Mouse (Mus musculus) megakaryocyte, adult 5-6 weeks (primary cell): ENCODE results near the gene Sorcs2. TPM values are rescaled to one million over a fixed set of nuclear protein-coding genes. Genes with fewer than 3 reads are reported as not detected.

Experiments
- ATAC-seq: 2 replicates; pipeline ENCODE4 v1.8.0; 2016; ENCODE audit warnings: mild to moderate bottlenecking, inconsistent platforms; ENCODE audit not compliant: poor library complexity, severe bottlenecking
- total RNA-seq, 2 experiments: library from RNA; stranded (forward) in 1 of 2; stranded (reverse) in 1 of 2; fragments of 153-499, 151-499 nt in 1 of 2; fragments of 221-1000, 200-1000 nt in 1 of 2; gene quantifications; 2 replicates each; pipeline versions ENCODE4 v1.2.3 to v1.2.4; 2015 to 2017

Sorcs2 gene
- total RNA-seq, 2 experiments from 2014 or later, result 0.22 TPM; not detected in 1

GRCm38 (mm10) chr5:35970380-35971105, 427.4 kb downstream of the Sorcs2 start:
- no peak for ATAC-seq

GRCm38 (mm10) chr5:35969857-35970256, 428.1 kb downstream of the Sorcs2 start:
- no peak for ATAC-seq

Other genes starting within 250 kb of the Sorcs2 start
- not detected in 2 replicates for gene Psapl1, start 194.1 kb downstream of the Sorcs2 start, total RNA-seq (2015)
- not detected in 2 replicates for gene Psapl1, start 194.1 kb downstream of the Sorcs2 start, total RNA-seq (2017)
- 24.3 and 24.7 TPM in 2 replicates for gene Grpel1, start 66.9 kb upstream of the Sorcs2 start, total RNA-seq (2015)
- 21.9 and 24.3 TPM in 2 replicates for gene Grpel1, start 66.9 kb upstream of the Sorcs2 start, total RNA-seq (2017)
- 12.0 and 14.0 TPM in 2 replicates for gene Tada2b, start 86.1 kb upstream of the Sorcs2 start, total RNA-seq (2015)
- 16.5 and 23.3 TPM in 2 replicates for gene Tada2b, start 86.1 kb upstream of the Sorcs2 start, total RNA-seq (2017)
- gene Ccdc96, start 86.4 kb upstream of the Sorcs2 start, total RNA-seq (2015), result 0.57 TPM in 1 of 2 replicates, not detected in the other
- gene Ccdc96, start 86.4 kb upstream of the Sorcs2 start, total RNA-seq (2017), result 0.08 and 0.18 TPM in 2 replicates
- 22.3 and 25.5 TPM in 2 replicates for gene Tbc1d14, start 195.1 kb upstream of the Sorcs2 start, total RNA-seq (2015)
- gene Tbc1d14, start 195.1 kb upstream of the Sorcs2 start, total RNA-seq (2017), result 11.2 and 16.2 TPM in 2 replicates